Mouse (Mus musculus): ENCODE measurements around the gene 2200002D01Rik.

DNA sequence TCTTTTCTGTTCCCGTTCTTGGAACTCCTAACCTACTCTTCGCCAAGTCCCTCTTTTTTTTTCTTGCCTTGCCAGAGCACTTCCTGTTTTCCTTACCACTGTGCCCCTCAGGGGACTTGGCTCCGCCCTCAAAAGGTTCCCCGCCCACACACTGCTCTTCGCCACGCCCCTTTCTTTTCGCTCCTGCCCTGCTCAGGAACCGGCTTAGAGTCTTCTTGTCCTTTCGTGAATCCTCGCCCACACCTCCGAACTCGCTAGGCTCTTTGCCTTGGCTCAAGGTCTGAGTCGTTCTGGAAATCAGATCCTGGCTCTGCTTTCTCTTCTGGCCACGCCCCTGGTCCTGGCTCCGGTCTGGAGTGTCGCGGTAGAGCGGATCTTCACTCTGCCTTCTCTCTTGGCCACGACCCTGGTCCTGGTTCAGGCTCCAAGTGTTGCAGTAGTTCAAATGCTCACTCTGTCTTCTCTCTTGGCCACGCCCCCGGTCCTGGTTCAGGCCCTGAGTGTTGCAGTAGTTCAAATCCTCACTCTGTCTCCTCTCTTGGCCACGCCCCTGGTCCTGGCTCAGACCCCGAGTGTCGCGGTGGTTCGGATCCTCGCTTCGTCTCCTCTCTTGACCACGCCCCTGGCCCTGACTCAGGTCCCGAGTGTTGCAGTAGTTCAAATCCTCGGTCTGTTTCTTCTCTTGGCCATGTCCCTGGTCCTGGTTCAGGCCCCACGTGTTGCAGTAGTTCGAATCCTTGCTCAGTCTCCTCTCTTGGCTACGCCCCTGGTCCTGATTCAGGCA is 36.7 kb downstream of the 2200002D01Rik start:
- TF ChIP-seq CTCF (IDR thresholded peaks at IDR 0.05; ENCODE audit: low read depth) (no peak), EP300 (IDR thresholded peaks at IDR 0.05; ENCODE audit: low read depth) (no peak)
